Mouse (Mus musculus) neural tube, embryonic 14.5 days (tissue): ENCODE results near the gene Gm49416. TPM values are rescaled to one million over a fixed set of nuclear protein-coding genes. Genes with fewer than 3 reads are reported as not detected.

ENCODE experiments used
- ATAC-seq: fragments of 200-750 bp; cut with Nextera tagmentation; 2 replicates; pipeline ENCODE4 v1.8.0; 2017; ENCODE audit warnings: low read depth, mild to moderate bottlenecking, moderate TSS enrichment, moderate library complexity
- H3K27ac ChIP-seq: fragments of 300-500 bp; sonication (generic); 2 replicates; pipeline ENCODE4 v1.5.1; 2014; ENCODE audit warnings: low read depth, mild to moderate bottlenecking, control low read depth, low read length, moderate library complexity, mixed read lengths
- H3K27me3 ChIP-seq: fragments of 300-500 bp; sonication (generic); 2 replicates; pipeline ENCODE4 v1.6.1; 2014; ENCODE audit warnings: low read length; ENCODE audit not compliant: control insufficient read depth, insufficient read depth
- H3K36me3 ChIP-seq: fragments of 300-500 bp; sonication (generic); 2 replicates; pipeline ENCODE4 v1.6.1; 2014; ENCODE audit warnings: low read length, mixed read lengths; ENCODE audit not compliant: control insufficient read depth, insufficient read depth
- H3K4me1 ChIP-seq: fragments of 300-500 bp; sonication (generic); 2 replicates; pipeline ENCODE4 v1.6.1; 2014; ENCODE audit warnings: low read length; ENCODE audit not compliant: control insufficient read depth, insufficient read depth
- H3K4me2 ChIP-seq: fragments of 300-500 bp; sonication (generic); 2 replicates; pipeline ENCODE4 v1.6.1; 2014; ENCODE audit warnings: mild to moderate bottlenecking, low read depth, low read length, control low read depth
- H3K4me3 ChIP-seq: fragments of 300-500 bp; sonication (generic); 2 replicates; pipeline ENCODE4 v1.5.1; 2014; ENCODE audit warnings: low read depth, low read length, control low read depth, mixed read lengths
- H3K9ac ChIP-seq: fragments of 300-500 bp; sonication (generic); replicated peaks from 2 replicates; pipeline ENCODE4 v1.6.1; 2014; ENCODE audit warnings: low read depth, mild to moderate bottlenecking, control low read depth, low read length, mixed read lengths
- H3K9me3 ChIP-seq: fragments of 300-500 bp; sonication (generic); 2 replicates; pipeline ENCODE4 v1.6.1; 2016; ENCODE audit warnings: low read length; ENCODE audit not compliant: control insufficient read depth
- WGBS: fragments of 180-500 bp; shearing (Covaris S2); extraction: QIAGEN DNeasy Blood & Tissue Kit; methylation state at CpG from one replicate; pipeline ENCODE4 v1.1.7; 2014; 5-methylcytosine and 5-hydroxymethylcytosine counted together
- microRNA-seq: library from miRNA; unstranded; fragments of <30 nt; microRNA quantifications from one replicate; pipeline ENCODE4, GENCODE M21; 2016
- polyA plus RNA-seq: library from polyadenylated mRNA; unstranded; fragments of >200 nt; fragmentation: Nextera tagmentation; extraction: Ambion mirVana; gene quantifications from 2 replicates; pipeline ENCODE4 v1.2.1, GENCODE M21; 2014

Gene Gm49416
- polyA plus RNA-seq, 1 experiment from 2014 or later, result not detected

GRCm38 (mm10) chr19:8941136-8941514 lies 52.4 kb downstream of the Gm49416 start:
- Histone ChIP-seq H3K27ac (peak overlapping the region; percentile 96), H3K36me3 (peaks cover 12% of the 10 kb centered on the region), H3K4me1 (peaks cover 20% of the 10 kb centered on the region), H3K27me3 (no peaks in the 10 kb centered on the region), H3K4me3 (peak overlapping the region; percentile 95), H3K4me2 (peak overlapping the region; percentile 65), H3K9ac (peak overlapping the region; percentile 95), H3K9me3 (no peaks in the 10 kb centered on the region)
- ATAC-seq, result peak; percentile 31
- 16% methylated on average over 10 of the region's 10 CpGs for WGBS

- H3K27me3 ChIP-seq, result no peaks in the 10 kb centered on the region
- H3K4me1 ChIP-seq, result peaks cover 20% of the 10 kb centered on the region
- H3K27ac ChIP-seq, result peak within 1 kb of the TSS; percentile 96
- peak within 1 kb of the TSS; percentile 95 for H3K4me3 ChIP-seq
- ATAC-seq, result peak; percentile 95
- peak within 1 kb of the TSS; percentile 95 for H3K9ac ChIP-seq
- under 1% methylated on average over 64 of the region's 64 CpGs for WGBS
- peaks cover 17% of the 10 kb centered on the region for H3K36me3 ChIP-seq
- H3K4me2 ChIP-seq, result peak within 1 kb of the TSS; percentile 65
- H3K9me3 ChIP-seq, result no peaks in the 10 kb centered on the region
These were observed 52.9 kb downstream of the Gm49416 start, which contains the start of gene Mta2 for GRCm38 (mm10) chr19:8941515-8942217. TSS of gene Mta2 (plus strand) at chr19:8941875.

- Histone ChIP-seq H3K4me1 (peaks cover 20% of the 10 kb centered on the region), H3K4me2 (peak overlapping the region; percentile 65), H3K36me3 (peaks cover 24% of the 10 kb centered on the region), H3K4me3 (peak overlapping the region; percentile 95), H3K9ac (peak overlapping the region; percentile 95), H3K27ac (peak overlapping the region; percentile 96), H3K9me3 (no peaks in the 10 kb centered on the region), H3K27me3 (no peaks in the 10 kb centered on the region)
- WGBS, result 0% methylated on average over 46 of the region's 46 CpGs
- peak; percentile 73 for ATAC-seq
These were observed 53.7 kb downstream of the Gm49416 start for GRCm38 (mm10) chr19:8942276-8942964.

- H3K27me3 ChIP-seq, result no peaks in the 10 kb centered on the region
- peak overlapping the region; percentile 95 for H3K4me3 ChIP-seq
- H3K36me3 ChIP-seq, result peaks cover 30% of the 10 kb centered on the region
- peaks cover 20% of the 10 kb centered on the region for H3K4me1 ChIP-seq
- H3K4me2 ChIP-seq, result peak overlapping the region; percentile 65
- H3K9me3 ChIP-seq, result no peaks in the 10 kb centered on the region
- H3K9ac ChIP-seq, result peak overlapping the region; percentile 95; the same call in 1 of the 2 replicates
- no peak overlapping the region for H3K27ac ChIP-seq
- ATAC-seq, result no peak
- WGBS, result 78% methylated on average over 2 of the region's 2 CpGs
These were observed 54.3 kb downstream of the Gm49416 start for GRCm38 (mm10) chr19:8943047-8943446.

GRCm38 (mm10) chr19:8944062-8944461 lies 55.3 kb downstream of the Gm49416 start:
- no peak for ATAC-seq
- H3K4me3 ChIP-seq, result no peak overlapping the region
- H3K27ac ChIP-seq, result no peak overlapping the region
- H3K36me3 ChIP-seq, result peaks cover 40% of the 10 kb centered on the region
- H3K27me3 ChIP-seq, result no peaks in the 10 kb centered on the region
- H3K4me1 ChIP-seq, result peaks cover 20% of the 10 kb centered on the region
- H3K9me3 ChIP-seq, result no peaks in the 10 kb centered on the region
- H3K4me2 ChIP-seq, result peak overlapping the region; percentile 2; the same call in 1 of the 2 replicates
- H3K9ac ChIP-seq, result no peak overlapping the region
- WGBS, result 62% methylated on average over 5 of the region's 5 CpGs

GRCm38 (mm10) chr19:8944750-8945149 lies 56.0 kb downstream of the Gm49416 start:
- H3K27ac ChIP-seq, result no peak overlapping the region
- H3K27me3 ChIP-seq, result no peaks in the 10 kb centered on the region
- H3K9me3 ChIP-seq, result no peaks in the 10 kb centered on the region
- H3K4me2 ChIP-seq, result peak overlapping the region; percentile 24
- H3K4me1 ChIP-seq, result peaks cover 20% of the 10 kb centered on the region
- H3K9ac ChIP-seq, result no peak overlapping the region; the same call in 1 of the 2 replicates
- ATAC-seq, result no peak
- 33% methylated on average over 5 of the region's 5 CpGs for WGBS
- peaks cover 43% of the 10 kb centered on the region for H3K36me3 ChIP-seq
- no peak overlapping the region; the same call in 1 of the 2 replicates for H3K4me3 ChIP-seq

Small RNAs within 50 kb of the gene (microRNA-seq; reads per million reads assigned to microRNA genes)
- not detected for gene Mir5136

Other genes starting within 250 kb of the Gm49416 start
- 0.19 and 0.26 TPM in 2 replicates for gene Chrm1, start 225.1 kb upstream of the Gm49416 start, polyA plus RNA-seq
- gene Slc3a2, start 165.6 kb upstream of the Gm49416 start, polyA plus RNA-seq, result 145 and 163 TPM in 2 replicates
- gene Wdr74, start 153.1 kb upstream of the Gm49416 start, polyA plus RNA-seq, result 88.5 and 91.5 TPM in 2 replicates
- gene 1700092M07Rik, start 148.2 kb upstream of the Gm49416 start, polyA plus RNA-seq, result 1.8 and 2.6 TPM in 2 replicates
- gene Stx5a, start 147.5 kb upstream of the Gm49416 start, polyA plus RNA-seq, result 115 and 120 TPM in 2 replicates
- 120 and 140 TPM in 2 replicates for gene Nxf1, start 131.9 kb upstream of the Gm49416 start, polyA plus RNA-seq
- 223 and 263 TPM in 2 replicates for gene Tmem223, start 117.9 kb upstream of the Gm49416 start, polyA plus RNA-seq
- gene Tmem179b, start 114.5 kb upstream of the Gm49416 start, polyA plus RNA-seq, result 25.9 and 32.7 TPM in 2 replicates
- gene Taf6l, start 102.5 kb upstream of the Gm49416 start, polyA plus RNA-seq, result 17.7 and 19.0 TPM in 2 replicates
- 141 and 153 TPM in 2 replicates for gene Polr2g, start 90.3 kb upstream of the Gm49416 start, polyA plus RNA-seq
- 7.1 and 7.7 TPM in 2 replicates for gene Zbtb3, start 86.4 kb upstream of the Gm49416 start, polyA plus RNA-seq
- gene Ttc9c, start 69.6 kb upstream of the Gm49416 start, polyA plus RNA-seq, result 52.2 and 54.3 TPM in 2 replicates
- 9.1 and 9.5 TPM in 2 replicates for gene Hnrnpul2, start 68.9 kb upstream of the Gm49416 start, polyA plus RNA-seq
- gene AC129217.1, start 59.2 kb upstream of the Gm49416 start, polyA plus RNA-seq, result not detected in 2 replicates
- 86.3 and 94.5 TPM in 2 replicates for gene Bscl2, start 51.5 kb upstream of the Gm49416 start, polyA plus RNA-seq
- gene Gng3, start 49.7 kb upstream of the Gm49416 start, polyA plus RNA-seq, result 459 and 608 TPM in 2 replicates
- gene Lrrn4cl, start 38.2 kb upstream of the Gm49416 start, polyA plus RNA-seq, result 0.99 and 1.3 TPM in 2 replicates
- 135 and 142 TPM in 2 replicates for gene Ubxn1, start 17.4 kb upstream of the Gm49416 start, polyA plus RNA-seq
- gene Uqcc3, start 8.0 kb upstream of the Gm49416 start, polyA plus RNA-seq, result 63.2 and 64.1 TPM in 2 replicates
- gene Lbhd1, start 5.2 kb upstream of the Gm49416 start, polyA plus RNA-seq, result 30.8 and 31.7 TPM in 2 replicates
- gene Gm49403, start 5.0 kb upstream of the Gm49416 start, polyA plus RNA-seq, result not detected in 2 replicates
- gene 1810009A15Rik, start 73 bp upstream of the Gm49416 start, polyA plus RNA-seq, result 39.0 and 48.9 TPM in 2 replicates
- gene Ints5, start 4.1 kb downstream of the Gm49416 start, polyA plus RNA-seq, result 22.0 and 30.3 TPM in 2 replicates
- gene Ganab, start 9.1 kb downstream of the Gm49416 start, polyA plus RNA-seq, result 69.9 and 92.2 TPM in 2 replicates
- gene B3gat3, start 31.4 kb downstream of the Gm49416 start, polyA plus RNA-seq, result 66.3 and 67.2 TPM in 2 replicates
- gene Rom1, start 40.4 kb downstream of the Gm49416 start, polyA plus RNA-seq, result 1.1 and 1.7 TPM in 2 replicates
- 6.2 and 8.7 TPM in 2 replicates for gene Eml3, start 40.6 kb downstream of the Gm49416 start, polyA plus RNA-seq
- 29.1 and 33.7 TPM in 2 replicates for gene Mta2, start 52.9 kb downstream of the Gm49416 start, polyA plus RNA-seq
- gene Tut1, start 64.9 kb downstream of the Gm49416 start, polyA plus RNA-seq, result 20.4 and 25.3 TPM in 2 replicates
- 297 and 333 TPM in 2 replicates for gene Eef1g, start 78.1 kb downstream of the Gm49416 start, polyA plus RNA-seq
- 2.7 and 3.7 TPM in 2 replicates for gene Ahnak, start 100.4 kb downstream of the Gm49416 start, polyA plus RNA-seq
- not detected in 2 replicates for gene Scgb1a1, start 199.0 kb downstream of the Gm49416 start, polyA plus RNA-seq
- 22.3 and 31.3 TPM in 2 replicates for gene Asrgl1, start 246.7 kb downstream of the Gm49416 start, polyA plus RNA-seq